Mouse (Mus musculus) embryo, embryonic 11.5 days (tissue): ENCODE measurements at regions not wholly inside any gene's neighbourhood (a gene's known extent, or its start where the extent isn't known, plus 50 kb on each side); places are given as distances from the start of the nearest gene placed in this dataset.

Experiments used
- DNase-seq: peaks from one replicate; pipeline ENCODE4 v3.0.0-alpha.2; 2012; ENCODE audit warnings: low read depth, low spot score

DNA sequence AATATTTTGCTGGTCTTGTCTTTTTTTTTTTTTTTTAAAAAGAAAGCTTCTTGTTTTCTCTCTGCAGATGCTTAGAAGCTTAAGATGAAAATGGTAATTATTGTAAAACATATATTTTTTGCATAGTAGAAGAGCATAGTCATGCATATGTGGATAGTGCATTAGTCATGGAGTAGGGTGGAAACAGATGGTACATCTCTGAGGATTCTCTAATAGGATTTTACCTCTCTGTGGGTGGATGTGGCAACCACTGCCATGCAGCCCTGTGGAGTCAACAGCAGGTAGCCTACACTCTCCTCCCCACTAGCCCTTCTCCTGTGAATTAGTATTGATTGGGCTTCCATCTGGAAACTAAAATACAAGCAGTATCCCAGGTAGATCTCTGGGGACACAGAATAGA is 409.2 kb downstream of the Nr4a2 start:
- DNase-seq: no peak

GRCm38 (mm10) chr2:56683574-56683973 is 440.2 kb downstream of the Nr4a2 start:
- DNase-seq: peak; percentile 1

- DNase-seq: no peak
Measured at GRCm38 (mm10) chr2:56673861-56674260, 449.9 kb downstream of the Nr4a2 start.

GRCm38 (mm10) chr2:56672711-56673110 is 451.1 kb downstream of the Nr4a2 start:
- DNase-seq: no peak

GRCm38 (mm10) chr2:56662306-56662956 is 461.4 kb downstream of the Nr4a2 start:
- DNase-seq: no peak
